Mouse (Mus musculus): ENCODE measurements at regions not wholly inside any gene's neighbourhood (a gene's known extent, or its start where the extent isn't known, plus 50 kb on each side); places are given as distances from the start of the nearest gene placed in this dataset.
A peak's percentile ranks its signal among the peaks of the same experiment; 100 is the strongest.

GRCm38 (mm10) chrX:77432846-77433810, 77.7 kb upstream of the Tbl1x start:
- peak; percentile 94 for DNase-seq (ENCODE audit: low read depth, low spot score)

GRCm38 (mm10) chrX:77433811-77434192, 77.0 kb upstream of the Tbl1x start:
- no peak for DNase-seq (ENCODE audit: low read depth, low spot score)

DNA sequence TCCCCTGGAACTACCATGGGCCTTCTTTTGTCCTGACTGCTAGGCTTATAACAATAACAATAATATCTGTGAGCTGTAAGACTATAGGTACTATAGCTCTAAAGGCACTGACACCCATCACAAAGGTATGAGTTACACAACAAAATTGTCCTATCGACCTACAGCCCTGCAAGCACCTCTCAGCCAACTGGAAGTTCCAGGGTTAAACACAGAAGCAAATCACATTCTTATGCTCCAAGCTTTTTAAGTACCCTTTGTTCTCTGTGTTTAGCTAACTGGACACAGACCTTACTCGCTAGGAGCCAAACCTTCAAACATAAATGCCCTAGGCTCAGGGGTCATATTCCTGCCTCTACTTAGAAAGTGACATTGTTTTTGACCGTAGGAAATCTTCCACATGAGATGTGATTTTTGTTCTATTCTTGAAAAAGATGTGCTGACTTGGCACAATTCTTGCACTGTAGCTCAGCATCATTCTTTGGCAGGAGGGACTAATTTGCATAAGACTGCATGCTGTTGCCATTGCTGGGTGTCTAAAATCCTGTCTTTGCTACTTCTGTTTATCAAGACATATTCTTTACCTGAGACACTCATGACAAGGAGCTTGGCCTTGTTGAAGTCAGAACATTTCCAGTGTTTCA, 66.8 kb upstream of the Tbl1x start:
- DNase-seq (ENCODE audit: low read depth, low spot score), result no peak

GRCm38 (mm10) chrX:77446755-77447154, 64.1 kb upstream of the Tbl1x start:
- DNase-seq (ENCODE audit: low read depth, low spot score), result no peak

GRCm38 (mm10) chrX:77451977-77452675, 58.7 kb upstream of the Tbl1x start:
- no peak for DNase-seq (ENCODE audit: low read depth, low spot score)

Data from CD4-positive helper T cell, adult 2 months (primary cell).